Mouse (Mus musculus): Measurements from ENCODE around the gene Prss35. TPM values are rescaled to one million over a fixed set of nuclear protein-coding genes. Genes with fewer than 3 reads are reported as not detected.

The Prss35 gene
- 40.0 and 48.1 TPM in 2 replicates for polyA plus RNA-seq (2015; fragmentation: Nextera tagmentation; extraction: Ambion mirVana)

DNA sequence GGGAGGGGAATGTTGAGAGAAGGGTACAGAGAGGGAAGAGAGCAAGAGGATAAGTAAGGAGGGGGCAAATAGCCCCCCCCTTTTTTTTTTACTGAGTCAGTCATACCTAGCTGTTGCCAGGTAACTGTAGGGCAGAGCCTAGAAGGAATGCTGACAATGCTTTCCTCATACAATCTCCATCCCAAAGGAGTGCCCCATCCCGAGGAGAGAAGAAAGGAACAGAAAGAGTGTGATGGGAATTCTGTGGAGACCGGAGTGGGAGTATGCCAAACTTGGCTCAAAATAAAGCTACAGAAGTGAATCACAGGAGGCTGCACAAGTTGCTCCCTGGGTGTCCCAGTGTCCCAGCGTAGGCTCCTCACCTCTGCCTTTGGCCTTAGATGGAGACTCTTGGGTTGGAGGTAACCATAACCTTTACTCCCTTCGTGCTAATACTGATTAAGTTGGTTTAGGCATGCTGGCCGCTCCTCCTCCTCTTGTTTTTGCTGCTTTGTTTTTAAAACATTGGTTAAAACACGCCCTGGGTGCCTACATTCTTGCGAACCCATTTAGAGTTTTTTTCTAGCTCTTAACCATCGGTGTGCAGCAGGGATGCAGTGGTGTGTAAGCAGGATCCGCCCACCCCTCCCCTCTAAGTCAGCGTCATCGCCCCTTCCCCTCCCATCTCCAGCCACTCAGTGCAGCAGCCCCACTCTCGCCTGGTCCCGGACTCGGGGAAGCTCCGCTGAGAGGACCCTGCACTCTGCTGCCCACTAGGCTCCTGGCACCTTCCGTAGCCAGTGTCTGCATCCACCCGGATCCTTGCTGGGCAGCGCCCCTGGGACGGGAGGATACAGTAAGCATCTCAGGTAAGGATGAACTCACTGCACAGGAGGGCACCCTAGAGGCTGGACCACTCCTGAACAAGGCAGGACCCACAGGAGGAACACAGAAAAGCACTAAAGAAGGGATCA lies at the start of gene Prss35:
TSS of gene Prss35 (plus strand) at position 691 of the 953 bp plus-strand sequence.
- peak within 1 kb of the TSS; percentile 39 for H3K4me2 ChIP-seq (ENCODE audit: low read depth, low read length)
- H3K27me3 ChIP-seq (ENCODE audit: control insufficient read depth, insufficient read depth, low read depth, low read length) = no peaks in the 10 kb centered on the region
- no peaks in the 10 kb centered on the region for H3K36me3 ChIP-seq (ENCODE audit: control insufficient read depth, insufficient read depth, low read length)
- H3K4me3 ChIP-seq (ENCODE audit: low read length) = peak within 1 kb of the TSS; percentile 31
- no peaks in the 10 kb centered on the region for H3K9me3 ChIP-seq (ENCODE audit: control insufficient read depth, low read length)
- H3K4me1 ChIP-seq (replicated peaks; ENCODE audit: control insufficient read depth, insufficient read depth, low read length) = no peaks in the 10 kb centered on the region
- ATAC-seq (ENCODE audit: low read depth) = peak; percentile 59
- 4% methylated on average over 19 of the region's 19 CpGs for WGBS
- H3K9ac ChIP-seq (ENCODE audit: low read length) = peak within 1 kb of the TSS; percentile 25; the same call in 1 of the 2 replicates
- no peak within 1 kb of the TSS for H3K27ac ChIP-seq (ENCODE audit: low read length)

DNA sequence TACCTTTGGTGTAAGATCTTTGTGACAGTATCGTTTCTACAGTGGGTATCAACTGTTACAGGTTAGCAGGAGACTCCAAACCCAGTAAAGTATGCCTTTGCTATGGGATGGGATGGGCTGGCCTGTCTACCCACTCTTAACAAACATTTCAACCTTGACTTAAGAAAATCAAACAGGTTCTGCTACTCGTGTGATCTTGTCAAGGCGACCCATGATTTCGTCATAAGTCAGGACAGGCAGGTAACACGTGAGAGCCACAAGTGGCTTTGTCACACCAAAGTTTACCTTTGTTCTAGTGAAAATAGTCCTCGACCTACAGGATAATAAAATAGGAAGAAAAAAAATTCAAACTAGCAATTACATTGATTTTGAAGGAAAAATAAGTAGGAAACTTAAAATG lies 49.5 kb upstream of the Prss35 start:
- no peaks in the 10 kb centered on the region for H3K9me3 ChIP-seq (ENCODE audit: control insufficient read depth, low read length)
- H3K27me3 ChIP-seq (ENCODE audit: control insufficient read depth, insufficient read depth, low read depth, low read length) = no peaks in the 10 kb centered on the region
- ATAC-seq (ENCODE audit: low read depth) = no peak
- H3K4me3 ChIP-seq (ENCODE audit: low read length) = no peak overlapping the region
- H3K4me1 ChIP-seq (replicated peaks; ENCODE audit: control insufficient read depth, insufficient read depth, low read length) = 0 out of 2 replicates have a peak, but pooled peaks cover 2% of the 10 kb centered on the region
- 64% methylated on average over 6 of the region's 6 CpGs for WGBS
- H3K27ac ChIP-seq (ENCODE audit: low read length) = no peak overlapping the region
- H3K36me3 ChIP-seq (ENCODE audit: control insufficient read depth, insufficient read depth, low read length) = no peaks in the 10 kb centered on the region
- no peak overlapping the region for H3K9ac ChIP-seq (ENCODE audit: low read length)
- H3K4me2 ChIP-seq (ENCODE audit: low read depth, low read length) = no peak overlapping the region

DNA sequence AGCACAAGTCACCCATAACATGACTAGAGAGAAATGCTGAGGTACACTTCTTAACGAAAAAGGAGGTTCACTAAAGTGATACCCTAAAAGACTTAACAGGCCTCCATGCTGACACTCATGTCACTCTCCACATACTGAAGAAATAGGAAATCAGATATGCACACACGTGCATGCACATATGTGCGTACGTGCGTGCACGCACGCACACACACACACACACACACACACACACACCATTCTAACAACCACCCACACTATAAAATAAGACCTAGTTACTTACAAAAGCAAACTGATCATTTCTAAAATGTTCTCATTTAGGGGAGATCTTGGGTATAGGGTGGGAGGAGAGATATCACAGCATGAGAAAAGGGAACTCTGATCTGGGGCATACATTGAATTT lies 48.8 kb upstream of the Prss35 start:
- WGBS = 82% methylated on average over 7 of the region's 7 CpGs
- Histone ChIP-seq H3K4me3 (ENCODE audit: low read length) (no peak overlapping the region), H3K9me3 (ENCODE audit: control insufficient read depth, low read length) (no peaks in the 10 kb centered on the region), H3K27ac (ENCODE audit: low read length) (no peak overlapping the region), H3K4me2 (ENCODE audit: low read depth, low read length) (no peak overlapping the region), H3K4me1 (replicated peaks; ENCODE audit: control insufficient read depth, insufficient read depth, low read length) (0 out of 2 replicates have a peak, but pooled peaks cover 2% of the 10 kb centered on the region), H3K36me3 (ENCODE audit: control insufficient read depth, insufficient read depth, low read length) (no peaks in the 10 kb centered on the region), H3K9ac (ENCODE audit: low read length) (no peak overlapping the region), H3K27me3 (ENCODE audit: control insufficient read depth, insufficient read depth, low read depth, low read length) (no peaks in the 10 kb centered on the region)
- ATAC-seq (ENCODE audit: low read depth) = no peak

DNA sequence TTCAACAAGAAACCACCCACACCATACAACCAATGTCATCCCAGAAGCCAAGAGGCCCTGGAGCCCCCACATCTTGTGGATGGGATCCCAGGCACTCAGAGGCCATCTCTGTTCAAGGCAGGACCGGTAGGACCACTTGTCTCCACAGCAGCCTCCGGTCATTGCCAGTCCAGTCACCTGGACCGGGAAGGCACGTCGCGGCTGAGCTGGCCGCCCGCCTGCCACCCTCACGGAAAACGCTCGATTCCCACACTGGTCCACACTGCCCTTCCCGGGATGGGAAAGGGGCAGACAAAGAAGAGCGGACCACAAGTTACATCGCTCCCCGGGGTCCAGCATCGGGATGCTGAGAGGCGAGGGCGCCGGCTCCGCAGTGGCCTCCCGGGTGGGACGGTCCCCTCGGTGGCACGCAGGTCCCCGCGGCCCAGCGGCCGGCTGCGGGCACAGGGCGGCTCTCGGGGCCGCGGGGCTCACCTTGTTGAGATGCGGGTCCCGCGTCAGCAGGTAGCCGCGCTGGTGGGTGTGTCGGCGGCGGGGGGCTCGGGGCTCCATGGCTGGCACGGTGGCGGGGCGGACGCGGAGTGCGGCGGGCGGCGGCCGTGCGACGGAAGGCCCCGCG lies 48.1 kb upstream of the Prss35 start:
- 2% methylated on average over 43 of the region's 56 CpGs for WGBS
- peak; percentile 70 for ATAC-seq (ENCODE audit: low read depth)
- Histone ChIP-seq H3K4me2 (ENCODE audit: low read depth, low read length) (peak overlapping the region; percentile 87), H3K4me1 (replicated peaks; ENCODE audit: control insufficient read depth, insufficient read depth, low read length) (0 out of 2 replicates have a peak, but pooled peaks cover 2% of the 10 kb centered on the region), H3K27me3 (ENCODE audit: control insufficient read depth, insufficient read depth, low read depth, low read length) (no peaks in the 10 kb centered on the region), H3K27ac (ENCODE audit: low read length) (peak overlapping the region; percentile 9; the same call in 1 of the 2 replicates), H3K9me3 (ENCODE audit: control insufficient read depth, low read length) (no peaks in the 10 kb centered on the region), H3K4me3 (ENCODE audit: low read length) (peak overlapping the region; percentile 84), H3K9ac (ENCODE audit: low read length) (peak overlapping the region; percentile 85), H3K36me3 (ENCODE audit: control insufficient read depth, insufficient read depth, low read length) (no peaks in the 10 kb centered on the region)

DNA sequence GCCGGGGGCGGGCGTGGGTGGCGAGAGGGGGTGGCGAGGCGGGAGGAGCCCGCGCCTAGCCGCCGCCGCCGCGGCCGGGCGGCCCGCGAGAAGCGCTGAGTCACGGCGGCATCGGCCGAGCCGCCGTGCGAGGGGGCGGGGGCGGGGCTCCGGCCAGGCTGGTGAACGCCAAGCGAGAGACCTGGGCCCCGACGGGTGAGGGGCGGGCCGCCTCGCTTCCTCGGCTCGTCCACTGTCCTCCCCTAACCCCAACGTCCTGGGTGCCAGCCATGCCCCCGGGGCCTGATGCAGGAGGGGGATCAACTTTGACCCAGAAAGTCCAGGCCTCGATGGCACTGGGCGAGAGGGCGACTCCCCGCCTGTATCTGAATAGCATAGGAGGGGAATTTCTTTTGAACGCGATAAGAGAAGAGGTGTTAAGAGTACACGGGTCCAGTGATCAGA lies 47.6 kb upstream of the Prss35 start, which contains the start of gene Me1:
TSS of gene Me1 (minus strand) at position 136 of the 444 bp plus-strand sequence.
- H3K4me2 ChIP-seq (ENCODE audit: low read depth, low read length) = peak within 1 kb of the TSS; percentile 87
- peak within 1 kb of the TSS; percentile 9; the same call in 1 of the 2 replicates for H3K27ac ChIP-seq (ENCODE audit: low read length)
- ATAC-seq (ENCODE audit: low read depth) = peak; percentile 86
- H3K9ac ChIP-seq (ENCODE audit: low read length) = peak within 1 kb of the TSS; percentile 85
- peak within 1 kb of the TSS; percentile 84 for H3K4me3 ChIP-seq (ENCODE audit: low read length)
- no peaks in the 10 kb centered on the region for H3K36me3 ChIP-seq (ENCODE audit: control insufficient read depth, insufficient read depth, low read length)
- 2% methylated on average over 12 of the region's 46 CpGs for WGBS
- H3K4me1 ChIP-seq (replicated peaks; ENCODE audit: control insufficient read depth, insufficient read depth, low read length) = 0 out of 2 replicates have a peak, but pooled peaks cover 2% of the 10 kb centered on the region
- H3K27me3 ChIP-seq (ENCODE audit: control insufficient read depth, insufficient read depth, low read depth, low read length) = no peaks in the 10 kb centered on the region
- H3K9me3 ChIP-seq (ENCODE audit: control insufficient read depth, low read length) = no peaks in the 10 kb centered on the region

DNA sequence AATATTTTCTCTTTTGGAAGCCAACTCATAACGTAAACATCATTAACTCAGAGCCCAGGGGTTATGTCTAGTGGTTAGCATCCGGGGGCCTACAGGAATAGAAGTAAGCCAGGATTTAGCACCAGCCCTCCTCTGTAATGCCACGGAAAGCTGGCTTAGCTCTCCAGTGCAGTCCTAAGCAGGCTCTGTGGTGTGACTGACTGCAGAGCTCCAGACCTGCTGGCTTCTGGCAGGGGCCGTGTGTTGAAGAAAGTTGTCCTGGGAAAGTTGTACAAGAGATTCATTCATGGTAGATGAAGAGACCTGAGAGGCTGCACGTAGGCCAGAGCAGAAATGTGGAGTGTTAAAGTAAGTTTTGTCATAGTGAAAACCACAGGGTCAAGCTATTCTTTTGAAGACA lies 42.2 kb upstream of the Prss35 start:
- Histone ChIP-seq H3K9ac (ENCODE audit: low read length) (no peak overlapping the region), H3K9me3 (ENCODE audit: control insufficient read depth, low read length) (no peaks in the 10 kb centered on the region), H3K27ac (ENCODE audit: low read length) (peak overlapping the region; percentile 64; the same call in 1 of the 2 replicates), H3K4me2 (ENCODE audit: low read depth, low read length) (no peak overlapping the region), H3K4me3 (ENCODE audit: low read length) (no peak overlapping the region), H3K27me3 (ENCODE audit: control insufficient read depth, insufficient read depth, low read depth, low read length) (no peaks in the 10 kb centered on the region), H3K36me3 (ENCODE audit: control insufficient read depth, insufficient read depth, low read length) (no peaks in the 10 kb centered on the region), H3K4me1 (replicated peaks; ENCODE audit: control insufficient read depth, insufficient read depth, low read length) (peaks cover 4% of the 10 kb centered on the region)
- ATAC-seq (ENCODE audit: low read depth) = peak; percentile 71
- WGBS = 17% methylated on average over 5 of the region's 5 CpGs

DNA sequence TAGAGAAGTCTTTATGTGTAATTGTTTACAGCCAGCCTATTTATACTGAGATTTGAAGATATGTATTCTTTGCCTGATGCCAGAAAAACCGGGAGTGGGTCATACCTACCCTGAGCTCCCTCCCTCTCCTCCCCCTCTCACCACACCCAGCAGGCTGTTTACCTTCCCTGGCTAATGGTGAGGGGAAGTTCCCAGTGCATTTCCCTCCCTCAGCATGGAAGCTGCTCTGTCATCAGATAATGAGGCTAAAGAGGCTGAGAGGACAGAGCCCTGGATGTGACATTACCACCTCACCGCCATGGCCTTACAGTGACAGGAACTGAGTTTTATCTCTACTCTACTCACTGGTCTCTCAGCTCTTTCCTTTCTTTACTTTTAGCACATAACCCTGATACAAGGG lies 41.6 kb upstream of the Prss35 start:
- Histone ChIP-seq H3K4me3 (ENCODE audit: low read length) (no peak overlapping the region), H3K36me3 (ENCODE audit: control insufficient read depth, insufficient read depth, low read length) (no peaks in the 10 kb centered on the region), H3K4me1 (replicated peaks; ENCODE audit: control insufficient read depth, insufficient read depth, low read length) (peaks cover 4% of the 10 kb centered on the region), H3K27ac (ENCODE audit: low read length) (peak overlapping the region; percentile 5; the same call in 1 of the 2 replicates), H3K9ac (ENCODE audit: low read length) (no peak overlapping the region), H3K4me2 (ENCODE audit: low read depth, low read length) (no peak overlapping the region), H3K27me3 (ENCODE audit: control insufficient read depth, insufficient read depth, low read depth, low read length) (no peaks in the 10 kb centered on the region), H3K9me3 (ENCODE audit: control insufficient read depth, low read length) (no peaks in the 10 kb centered on the region)
- WGBS = 23% methylated on average over 2 of the region's 2 CpGs
- peak; percentile 82 for ATAC-seq (ENCODE audit: low read depth)

DNA sequence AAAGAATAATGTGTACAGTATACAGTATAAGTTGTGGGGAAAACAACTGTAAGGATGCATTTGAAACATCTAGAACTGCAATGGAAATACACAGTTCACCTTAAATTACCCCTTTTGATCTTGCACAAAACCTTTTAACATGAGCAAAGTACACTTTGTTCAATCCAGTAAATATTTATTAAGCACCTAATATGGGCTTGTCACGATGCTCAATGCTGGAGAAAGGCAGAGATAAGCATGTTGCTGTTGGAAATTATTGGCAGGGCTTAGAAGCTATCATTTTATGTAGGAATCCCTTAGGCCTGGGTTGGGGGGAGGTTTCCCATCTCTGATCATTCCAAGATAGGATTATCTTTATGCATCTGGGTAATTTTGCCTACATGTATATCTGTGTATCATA lies 36.0 kb upstream of the Prss35 start:
- no peak overlapping the region for H3K4me2 ChIP-seq (ENCODE audit: low read depth, low read length)
- H3K27ac ChIP-seq (ENCODE audit: low read length) = no peak overlapping the region
- no peaks in the 10 kb centered on the region for H3K9me3 ChIP-seq (ENCODE audit: control insufficient read depth, low read length)
- no peaks in the 10 kb centered on the region for H3K27me3 ChIP-seq (ENCODE audit: control insufficient read depth, insufficient read depth, low read depth, low read length)
- H3K9ac ChIP-seq (ENCODE audit: low read length) = no peak overlapping the region
- 44% methylated on average over 1 of the region's 1 CpGs for WGBS
- no peaks in the 10 kb centered on the region for H3K4me1 ChIP-seq (replicated peaks; ENCODE audit: control insufficient read depth, insufficient read depth, low read length)
- no peak overlapping the region for H3K4me3 ChIP-seq (ENCODE audit: low read length)
- no peaks in the 10 kb centered on the region for H3K36me3 ChIP-seq (ENCODE audit: control insufficient read depth, insufficient read depth, low read length)
- ATAC-seq (ENCODE audit: low read depth) = no peak

DNA sequence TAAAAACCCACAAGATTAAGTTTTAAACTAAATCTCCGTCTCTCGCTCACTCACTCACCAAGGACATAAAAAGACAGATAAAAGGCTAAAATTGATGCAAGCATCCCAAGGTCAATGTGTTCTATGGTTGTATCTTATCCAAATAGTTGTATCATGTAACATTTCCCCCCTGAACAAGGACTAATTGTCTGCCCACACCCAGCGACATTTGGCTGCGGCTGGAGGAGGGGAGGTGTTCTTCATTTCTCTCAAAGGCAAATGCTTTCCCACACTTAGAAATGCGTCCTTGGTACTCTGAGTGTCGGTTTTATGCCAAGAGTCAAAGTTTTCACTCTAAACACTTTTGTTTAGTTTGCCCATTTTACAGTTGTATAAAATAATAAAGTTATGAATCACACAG lies 34.5 kb upstream of the Prss35 start:
- ATAC-seq (ENCODE audit: low read depth) = no peak
- H3K4me1 ChIP-seq (replicated peaks; ENCODE audit: control insufficient read depth, insufficient read depth, low read length) = no peaks in the 10 kb centered on the region
- no peak overlapping the region for H3K4me2 ChIP-seq (ENCODE audit: low read depth, low read length)
- WGBS = 53% methylated on average over 6 of the region's 6 CpGs
- H3K27ac ChIP-seq (ENCODE audit: low read length) = no peak overlapping the region
- no peaks in the 10 kb centered on the region for H3K9me3 ChIP-seq (ENCODE audit: control insufficient read depth, low read length)
- H3K4me3 ChIP-seq (ENCODE audit: low read length) = no peak overlapping the region
- H3K36me3 ChIP-seq (ENCODE audit: control insufficient read depth, insufficient read depth, low read length) = no peaks in the 10 kb centered on the region
- no peak overlapping the region for H3K9ac ChIP-seq (ENCODE audit: low read length)
- no peaks in the 10 kb centered on the region for H3K27me3 ChIP-seq (ENCODE audit: control insufficient read depth, insufficient read depth, low read depth, low read length)
